8 mouse cellular contexts compared by ENCODE assay signal in the genomic region with DNA sequence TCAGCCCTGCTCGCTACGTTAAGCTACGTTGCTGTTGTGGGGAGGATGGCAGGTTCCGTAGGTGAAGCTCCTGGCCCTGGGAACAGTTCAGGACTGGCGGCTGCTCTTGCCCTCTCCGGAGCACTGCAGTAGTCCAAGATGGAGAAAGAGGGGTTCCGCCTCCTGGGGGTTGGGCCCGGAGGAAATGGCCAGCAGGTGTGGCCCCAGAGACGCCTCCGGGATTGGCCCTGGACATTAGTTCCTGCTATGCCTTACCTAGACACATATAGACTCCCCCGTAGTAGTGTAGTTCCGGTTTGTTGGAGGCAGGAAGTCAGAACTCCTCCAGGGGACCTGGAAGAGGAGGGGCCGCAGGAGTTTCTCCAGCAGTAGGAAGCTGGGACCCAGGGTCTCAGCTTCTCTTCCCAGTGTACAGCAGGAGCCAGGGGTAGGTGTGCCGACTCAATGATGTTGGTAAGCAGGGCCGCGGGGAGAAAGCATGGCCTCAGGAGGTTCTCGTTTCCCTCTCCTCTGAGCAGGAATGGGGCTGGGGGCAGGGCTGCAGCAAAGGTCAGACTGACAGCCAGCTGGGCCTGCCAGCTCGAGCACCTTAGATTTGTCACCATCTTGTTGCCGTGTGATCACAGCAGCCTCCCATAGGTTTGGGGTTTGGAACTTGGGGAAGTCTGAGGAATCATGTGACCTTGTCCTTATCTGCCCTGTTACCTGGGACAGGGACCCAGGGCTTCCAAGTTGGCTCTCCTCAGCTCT. TPM values are rescaled to one million over a fixed set of nuclear protein-coding genes. Genes with fewer than 3 reads are reported as not detected.
DNase-seq lines count a peak whose midpoint lies in the region; ATAC-seq lines count a peak whose summit lies in the region.

No protein-coding gene starts in this region.

- no peaks in the 10 kb centered on the region for H3K27me3 ChIP-seq in midbrain, embryonic 10.5 days (ENCODE audit: low read depth, poor library complexity, severe bottlenecking)
- H3K27me3 ChIP-seq in midbrain, embryonic 11.5 days (ENCODE audit: control insufficient read depth, insufficient read depth, low read length) = no peaks in the 10 kb centered on the region
- H3K27me3 ChIP-seq in embryonic facial prominence, embryonic 14.5 days (replicated peaks; ENCODE audit: control insufficient read depth, insufficient read depth, low read length) = no peaks in the 10 kb centered on the region

- no peak for ATAC-seq in midbrain, embryonic 11.5 days (ENCODE audit: low FRiP score)
- no peak for ATAC-seq in embryonic facial prominence, embryonic 14.5 days (ENCODE audit: low read depth)

- H3K4me3 ChIP-seq in midbrain, embryonic 10.5 days = no peak overlapping the region
- H3K4me3 ChIP-seq in midbrain, embryonic 11.5 days (ENCODE audit: low read depth, low read length) = no peak overlapping the region
- H3K4me3 ChIP-seq in embryonic facial prominence, embryonic 14.5 days (ENCODE audit: low read depth, low read length) = no peak overlapping the region

- H3K4me2 ChIP-seq in midbrain, embryonic 11.5 days = no peak overlapping the region
- peak overlapping the region; percentile 23; the same call in 1 of the 2 replicates for H3K4me2 ChIP-seq in embryonic facial prominence, embryonic 14.5 days (ENCODE audit: low read depth, low read length)

- WGBS in midbrain, embryonic 10.5 days = 73% methylated on average over 19 of the region's 19 CpGs
- WGBS in midbrain, embryonic 11.5 days = 73% methylated on average over 19 of the region's 19 CpGs
- 34% methylated on average over 19 of the region's 19 CpGs for WGBS in embryonic facial prominence, embryonic 14.5 days
- 18% methylated on average over 19 of the region's 19 CpGs for WGBS in large intestine, adult 2 months

- peaks cover 68% of the 10 kb centered on the region for H3K4me1 ChIP-seq in midbrain, embryonic 10.5 days
- peaks cover 9% of the 10 kb centered on the region for H3K4me1 ChIP-seq in midbrain, embryonic 11.5 days (ENCODE audit: control insufficient read depth, insufficient read depth, low read length)
- peaks cover 36% of the 10 kb centered on the region for H3K4me1 ChIP-seq in embryonic facial prominence, embryonic 14.5 days (ENCODE audit: control insufficient read depth, insufficient read depth, low read length)

- H3K27ac ChIP-seq in midbrain, embryonic 10.5 days (replicated peaks) = peak overlapping the region; percentile 72; the same call in 1 of the 2 replicates
- H3K27ac ChIP-seq in midbrain, embryonic 11.5 days (ENCODE audit: low read depth, low read length) = no peak overlapping the region
- peak overlapping the region; percentile 63 for H3K27ac ChIP-seq in embryonic facial prominence, embryonic 14.5 days (replicated peaks; ENCODE audit: low read depth, low read length)

- no peak for DNase-seq in midbrain, embryonic 10.5 days (ENCODE audit: low spot score)
- DNase-seq in midbrain, embryonic 11.5 days (ENCODE audit: low spot score, missing footprints) = no peak
- no peak for DNase-seq in embryonic facial prominence, embryonic 14.5 days (ENCODE audit: low spot score)
- peak; percentile 83 for DNase-seq in large intestine, adult 2 months (ENCODE audit: low read depth, low spot score)
- DNase-seq in naive thymus-derived CD4-positive, alpha-beta T cell, adult 2 months (ENCODE audit: low read depth) = peak; percentile 63
- no peak for DNase-seq in left cerebral cortex, adult 9 months (ENCODE audit: low spot score in 2 of 2)
- DNase-seq in retina, postnatal 1 day = no peak
- no peak for DNase-seq in cerebellum, adult 9-10 months

- H3K9ac ChIP-seq in midbrain, embryonic 11.5 days (ENCODE audit: low read length) = no peak overlapping the region
- peak overlapping the region; percentile 48 for H3K9ac ChIP-seq in embryonic facial prominence, embryonic 14.5 days (ENCODE audit: low read depth, low read length)

- peaks cover 31% of the 10 kb centered on the region for H3K36me3 ChIP-seq in midbrain, embryonic 10.5 days
- peaks cover 3% of the 10 kb centered on the region; the same call in 1 of the 2 replicates for H3K36me3 ChIP-seq in midbrain, embryonic 11.5 days (ENCODE audit: control insufficient read depth, insufficient read depth, low read length)
- peaks cover 31% of the 10 kb centered on the region for H3K36me3 ChIP-seq in embryonic facial prominence, embryonic 14.5 days (ENCODE audit: control insufficient read depth, insufficient read depth, low read length)

- H3K9me3 ChIP-seq in midbrain, embryonic 10.5 days (replicated peaks) = no peaks in the 10 kb centered on the region
- no peaks in the 10 kb centered on the region for H3K9me3 ChIP-seq in midbrain, embryonic 11.5 days (ENCODE audit: control insufficient read depth, low read length)
- H3K9me3 ChIP-seq in embryonic facial prominence, embryonic 14.5 days (ENCODE audit: control insufficient read depth, low read length) = no peaks in the 10 kb centered on the region

RNA-seq across cellular contexts. Expression of gene Rplp0, which starts 16.5 kb away (rescaled TPM):
- polyA plus RNA-seq in midbrain, embryonic 10.5 days (2016; fragmentation: Nextera tagmentation; extraction: Ambion mirVana) = 1,126 and 1,338 TPM in 2 replicates
- polyA plus RNA-seq in midbrain, embryonic 11.5 days (2014; fragmentation: Nextera tagmentation; extraction: Ambion mirVana) = 1,161 and 1,182 TPM in 2 replicates
- polyA plus RNA-seq in embryonic facial prominence, embryonic 14.5 days (2014; fragmentation: Nextera tagmentation; extraction: Ambion mirVana) = 1,928 and 1,996 TPM in 2 replicates
- polyA plus RNA-seq in large intestine, adult 2 months (2012; rRNA removed) = 2,416 and 2,431 TPM in 2 replicates

RNA-seq across cellular contexts. Expression of gene Gcn1l1, which starts 22.2 kb away (rescaled TPM):
- 52.5 and 61.2 TPM in 2 replicates for polyA plus RNA-seq in midbrain, embryonic 10.5 days (2016; fragmentation: Nextera tagmentation; extraction: Ambion mirVana)
- 27.6 and 32.2 TPM in 2 replicates for polyA plus RNA-seq in midbrain, embryonic 11.5 days (2014; fragmentation: Nextera tagmentation; extraction: Ambion mirVana)
- 40.3 and 41.9 TPM in 2 replicates for polyA plus RNA-seq in embryonic facial prominence, embryonic 14.5 days (2014; fragmentation: Nextera tagmentation; extraction: Ambion mirVana)
- polyA plus RNA-seq in large intestine, adult 2 months (2012; rRNA removed) = 26.0 and 34.9 TPM in 2 replicates

RNA-seq across cellular contexts. Expression of gene Pxn, which starts 36.3 kb away (rescaled TPM):
- 27.9 and 28.9 TPM in 2 replicates for polyA plus RNA-seq in midbrain, embryonic 10.5 days (2016; fragmentation: Nextera tagmentation; extraction: Ambion mirVana)
- polyA plus RNA-seq in midbrain, embryonic 11.5 days (2014; fragmentation: Nextera tagmentation; extraction: Ambion mirVana) = 7.3 and 7.7 TPM in 2 replicates
- polyA plus RNA-seq in embryonic facial prominence, embryonic 14.5 days (2014; fragmentation: Nextera tagmentation; extraction: Ambion mirVana) = 28.6 and 28.8 TPM in 2 replicates
- polyA plus RNA-seq in large intestine, adult 2 months (2012; rRNA removed) = 76.8 and 135 TPM in 2 replicates

RNA-seq across cellular contexts. Expression of gene Sirt4, which starts 58.3 kb away (rescaled TPM):
- 15.2 and 17.0 TPM in 2 replicates for polyA plus RNA-seq in midbrain, embryonic 10.5 days (2016; fragmentation: Nextera tagmentation; extraction: Ambion mirVana)
- polyA plus RNA-seq in midbrain, embryonic 11.5 days (2014; fragmentation: Nextera tagmentation; extraction: Ambion mirVana) = 16.2 and 18.9 TPM in 2 replicates
- 13.9 and 20.3 TPM in 2 replicates for polyA plus RNA-seq in embryonic facial prominence, embryonic 14.5 days (2014; fragmentation: Nextera tagmentation; extraction: Ambion mirVana)
- 17.3 and 24.2 TPM in 2 replicates for polyA plus RNA-seq in large intestine, adult 2 months (2012; rRNA removed)

Comparison
In these comparisons a context has a peak if more than half of its experiments do, and no peak if none do; other contexts are left out.
1. DNase-seq: peak in large intestine, adult 2 months (single experiment) and naive thymus-derived CD4-positive, alpha-beta T cell, adult 2 months (single experiment); none in midbrain, embryonic 10.5 days (single experiment), midbrain, embryonic 11.5 days (single experiment), embryonic facial prominence, embryonic 14.5 days (single experiment), left cerebral cortex, adult 9 months (0 of 2), retina, postnatal 1 day (single experiment) and cerebellum, adult 9-10 months (single experiment).